ENCODE assay signal across 12 mouse cellular contexts in genomic region chr9:60968281-60969031, GRCm38 (mm10).
DNase-seq lines count a peak whose midpoint lies in the region; TF ChIP-seq lines count a peak whose summit lies in the region.
"Had no signal": no experiment of that assay in that cellular context is flagged by ENCODE, and none has a peak within 500 bp of the region (broad histone marks: within the 10 kb centered on the region; RNA-seq: fewer than 3 reads in every experiment).

No protein-coding gene starts in this region.

- H3K4me3 ChIP-seq in kidney, adult 2 months (ENCODE audit: insufficient read depth, low read depth, low read length) = no peak overlapping the region
- H3K4me3 ChIP-seq: heart, embryonic 15.5 days; myocyte had no signal

- no peaks in the 10 kb centered on the region for H3K27me3 ChIP-seq in kidney, adult 2 months (replicated peaks; ENCODE audit: control insufficient read depth, insufficient read depth, low read length)

- peak; percentile 12 to 22 for DNase-seq in cerebellum, adult 18-20 months
- no peak for DNase-seq in cerebellum, adult 9-11 months
- DNase-seq in kidney, adult 2 months = peak; percentile 19
- no peak for DNase-seq in kidney, adult 8-10 months
- peak; percentile 47 for DNase-seq in 416B (ENCODE audit: low read depth)
- peak; percentile 43 to 59 for DNase-seq in cerebellum, postnatal 14 days
- no peak for DNase-seq in frontal cortex, postnatal 10 days (ENCODE audit: low spot score in 2 of 2)
- no peak for DNase-seq in natural killer cell, adult 2 months (ENCODE audit: low spot score in 2 of 2)
- DNase-seq: lung, postnatal 36 days; thymus, adult 2 months had no signal

- H3K4me1 ChIP-seq in kidney, adult 2 months (ENCODE audit: control insufficient read depth, insufficient read depth, low read length) = no peaks in the 10 kb centered on the region
- H3K4me1 ChIP-seq: heart, embryonic 15.5 days had no signal

- 38% methylated on average over 4 of the region's 4 CpGs for WGBS in kidney, adult 2 months

- TF ChIP-seq CTCF in kidney, adult 2 months (conservative IDR thresholded peaks at IDR 0.05; ENCODE audit: insufficient read depth, insufficient read length, low read depth, low read length) = peak; percentile 10; the same call in 1 of the 2 replicates

- TF ChIP-seq POLR2A in kidney, adult 2 months (IDR thresholded peaks at IDR 0.05; ENCODE audit: low read depth, low read length) = no peak

- H3K36me3 ChIP-seq in kidney, adult 2 months (ENCODE audit: control insufficient read depth, insufficient read depth, low read length) = no peaks in the 10 kb centered on the region
- H3K36me3 ChIP-seq: heart, embryonic 15.5 days had no signal

- H3K27ac ChIP-seq in kidney, adult 2 months (ENCODE audit: insufficient read depth, low read depth, low read length) = no peak overlapping the region
- H3K27ac ChIP-seq: heart, embryonic 15.5 days had no signal

Comparison
In these comparisons a context has a peak if more than half of its experiments do, and no peak if none do; other contexts are left out.
1. DNase-seq: peak in cerebellum, adult 18-20 months (2 of 2), kidney, adult 2 months (single experiment), 416B (single experiment) and cerebellum, postnatal 14 days (2 of 2); none in cerebellum, adult 9-11 months (single experiment), kidney, adult 8-10 months (0 of 2), frontal cortex, postnatal 10 days (0 of 2) and natural killer cell, adult 2 months (0 of 2).